ENCODE assay signal across 20 mouse cellular contexts in genomic region chr12:118337291-118337690, GRCm38 (mm10). TPM values are rescaled to one million over a fixed set of nuclear protein-coding genes. Genes with fewer than 3 reads are reported as not detected.
A peak's percentile ranks its signal among the peaks of the same experiment; 100 is the strongest.
DNase-seq lines count a peak whose midpoint lies in the region; ATAC-seq and TF ChIP-seq lines count a peak whose summit lies in the region.
"Had no signal": no experiment of that assay in that cellular context is flagged by ENCODE, and none has a peak within 500 bp of the region (broad histone marks: within the 10 kb centered on the region; RNA-seq: fewer than 3 reads in every experiment).

No protein-coding gene starts in this region.

- TF ChIP-seq POLR2A in MEL (IDR thresholded peaks at IDR 0.05; ENCODE audit: control insufficient read depth in 1 of 2, insufficient read depth in 1 of 2, low read depth in 1 of 2, low read length in 2 of 2, poor library complexity in 1 of 2): no peak

- no peak overlapping the region for H3K27ac ChIP-seq in forebrain, embryonic 14.5 days (ENCODE audit: low read depth, low read length)
- H3K27ac ChIP-seq in forebrain, embryonic 15.5 days (replicated peaks): no peak overlapping the region
- no peak overlapping the region for H3K27ac ChIP-seq in lung, embryonic 14.5 days (ENCODE audit: low read depth)
- no peak overlapping the region for H3K27ac ChIP-seq in lung, postnatal 0 days (ENCODE audit: low read length)
- H3K27ac ChIP-seq in MEL (ENCODE audit: control insufficient read depth, low read depth, low read length): no peak overlapping the region
- H3K27ac ChIP-seq: embryonic facial prominence, embryonic 12.5 days; forebrain, embryonic 12.5 days; gastrocnemius, adult 2 months; heart, embryonic 13.5 days; hindbrain, embryonic 15.5 days had no signal

- intact Hi-C loops in left cerebral cortex, postnatal 36 days (cut with DNase I): no loop called here

- no peak for ATAC-seq in forebrain, embryonic 14.5 days
- no peak for ATAC-seq in forebrain, embryonic 15.5 days (replicated peaks)
- no peak for ATAC-seq in lung, embryonic 14.5 days (ENCODE audit: insufficient read depth)
- ATAC-seq in lung, postnatal 0 days: no peak

- peak; percentile 0 for DNase-seq in forebrain, embryonic 14.5 days (ENCODE audit: low spot score)
- peak; percentile 54 for DNase-seq in lung, embryonic 14.5 days
- no peak for DNase-seq in lung, postnatal 0 days (ENCODE audit: low spot score)
- DNase-seq in MEL (ENCODE audit: low read depth, low spot score): peak; percentile 70
- DNase-seq in naive thymus-derived CD4-positive, alpha-beta T cell, adult 2 months (ENCODE audit: low read depth): peak; percentile 53
- DNase-seq in left cerebral cortex, postnatal 36 days (ENCODE audit: low spot score in 2 of 2): no peak
- DNase-seq: adrenal gland, adult 2 months; adrenal gland, postnatal 25 days; cerebellum, adult 2 months; cerebellum, postnatal 14 days; embryo, embryonic 11 days; gastrocnemius, adult 2 months; gastrocnemius, postnatal 36 days; heart, adult 11 months; heart, postnatal 36 days had no signal

- H3K4me3 ChIP-seq in forebrain, embryonic 14.5 days (ENCODE audit: low read depth, low read length): no peak overlapping the region
- no peak overlapping the region for H3K4me3 ChIP-seq in forebrain, embryonic 15.5 days
- no peak overlapping the region for H3K4me3 ChIP-seq in lung, embryonic 14.5 days (ENCODE audit: low read depth, low read length)
- H3K4me3 ChIP-seq in lung, postnatal 0 days (ENCODE audit: low read depth, low read length): no peak overlapping the region
- H3K4me3 ChIP-seq in MEL (ENCODE audit: control insufficient read depth in 1 of 2, insufficient read depth in 1 of 2, low read depth in 2 of 2, low read length in 2 of 2): no peak overlapping the region
- H3K4me3 ChIP-seq: embryonic facial prominence, embryonic 12.5 days; forebrain, embryonic 12.5 days; gastrocnemius, adult 2 months; heart, embryonic 13.5 days; hindbrain, embryonic 15.5 days had no signal

- no peak overlapping the region for H3K9ac ChIP-seq in forebrain, embryonic 14.5 days (ENCODE audit: low read length)
- H3K9ac ChIP-seq in forebrain, embryonic 15.5 days (replicated peaks): no peak overlapping the region
- H3K9ac ChIP-seq in lung, embryonic 14.5 days: no peak overlapping the region
- H3K9ac ChIP-seq in lung, postnatal 0 days (replicated peaks; ENCODE audit: low read depth): no peak overlapping the region
- H3K9ac ChIP-seq in MEL (ENCODE audit: control insufficient read depth, low read depth, low read length, poor library complexity, severe bottlenecking): no peak overlapping the region
- H3K9ac ChIP-seq: embryonic facial prominence, embryonic 12.5 days; forebrain, embryonic 12.5 days; heart, embryonic 13.5 days; hindbrain, embryonic 15.5 days had no signal

- no peak for TF ChIP-seq EP300 in lung, postnatal 0 days (IDR thresholded peaks at IDR 0.05)
- 0 out of 4 replicates have a peak, but pooled peaks of 1 of the 2 experiments have one; percentile 13 for TF ChIP-seq EP300 in MEL (IDR thresholded peaks at IDR 0.05; ENCODE audit: low read depth in 1 of 2, low read length in 2 of 2)

- no peaks in the 10 kb centered on the region for H3K9me3 ChIP-seq in forebrain, embryonic 14.5 days (replicated peaks; ENCODE audit: control insufficient read depth, low read length)
- H3K9me3 ChIP-seq in forebrain, embryonic 15.5 days: no peaks in the 10 kb centered on the region
- no peaks in the 10 kb centered on the region for H3K9me3 ChIP-seq in lung, embryonic 14.5 days (ENCODE audit: low read depth, low read length)
- H3K9me3 ChIP-seq in lung, postnatal 0 days (ENCODE audit: low read length): no peaks in the 10 kb centered on the region
- H3K9me3 ChIP-seq in MEL (replicated peaks; ENCODE audit: insufficient read depth, low read length): no peaks in the 10 kb centered on the region
- H3K9me3 ChIP-seq: embryonic facial prominence, embryonic 12.5 days; forebrain, embryonic 12.5 days; heart, embryonic 13.5 days; hindbrain, embryonic 15.5 days had no signal

- no peak overlapping the region for H3K4me2 ChIP-seq in forebrain, embryonic 14.5 days (ENCODE audit: low read length)
- no peak overlapping the region for H3K4me2 ChIP-seq in forebrain, embryonic 15.5 days (replicated peaks)
- no peak overlapping the region for H3K4me2 ChIP-seq in lung, embryonic 14.5 days
- no peak overlapping the region for H3K4me2 ChIP-seq in lung, postnatal 0 days (replicated peaks; ENCODE audit: low read depth, low read length)
- H3K4me2 ChIP-seq: embryonic facial prominence, embryonic 12.5 days; forebrain, embryonic 12.5 days; heart, embryonic 13.5 days; hindbrain, embryonic 15.5 days had no signal

- TF ChIP-seq CTCF in lung, embryonic 14.5 days (IDR thresholded peaks at IDR 0.05; ENCODE audit: low read depth): no peak
- no peak for TF ChIP-seq CTCF in lung, postnatal 0 days (IDR thresholded peaks at IDR 0.05)
- TF ChIP-seq CTCF in MEL (IDR thresholded peaks at IDR 0.05 in 2 of 3, conservative IDR thresholded peaks at IDR 0.05 in 1 of 3; ENCODE audit: control insufficient read depth in 1 of 3, insufficient read depth in 1 of 3, low read depth in 2 of 3, low read length in 3 of 3, poor library complexity in 1 of 3, severe bottlenecking in 1 of 3): no peak

- no peaks in the 10 kb centered on the region for H3K27me3 ChIP-seq in forebrain, embryonic 14.5 days (replicated peaks; ENCODE audit: control insufficient read depth, insufficient read depth, low read length)
- no peaks in the 10 kb centered on the region for H3K27me3 ChIP-seq in forebrain, embryonic 15.5 days
- no peaks in the 10 kb centered on the region for H3K27me3 ChIP-seq in lung, embryonic 14.5 days (ENCODE audit: insufficient read depth, low read length)
- no peaks in the 10 kb centered on the region for H3K27me3 ChIP-seq in lung, postnatal 0 days (replicated peaks; ENCODE audit: insufficient read depth, low read length)
- no peaks in the 10 kb centered on the region for H3K27me3 ChIP-seq in MEL (ENCODE audit: control insufficient read depth in 1 of 2, insufficient read depth in 2 of 2, low read length in 2 of 2)
- H3K27me3 ChIP-seq: embryonic facial prominence, embryonic 12.5 days; forebrain, embryonic 12.5 days; heart, embryonic 13.5 days; hindbrain, embryonic 15.5 days had no signal

- WGBS in forebrain, embryonic 14.5 days: 80% methylated on average over 3 of the region's 3 CpGs
- 85% methylated on average over 3 of the region's 3 CpGs for WGBS in forebrain, embryonic 15.5 days
- 54% methylated on average over 3 of the region's 3 CpGs for WGBS in lung, embryonic 14.5 days
- WGBS in lung, postnatal 0 days: 57% methylated on average over 3 of the region's 3 CpGs

- no peaks in the 10 kb centered on the region for H3K36me3 ChIP-seq in forebrain, embryonic 14.5 days (ENCODE audit: control insufficient read depth, insufficient read depth, low read length)
- no peaks in the 10 kb centered on the region for H3K36me3 ChIP-seq in forebrain, embryonic 15.5 days
- no peaks in the 10 kb centered on the region for H3K36me3 ChIP-seq in lung, embryonic 14.5 days (ENCODE audit: insufficient read depth)
- no peaks in the 10 kb centered on the region for H3K36me3 ChIP-seq in lung, postnatal 0 days (ENCODE audit: insufficient read depth, low read length)
- peaks cover 0 to 20% of the 10 kb centered on the region in 2 experiments; a peak in 2 of 4 replicates for H3K36me3 ChIP-seq in MEL (ENCODE audit: control insufficient read depth in 1 of 2, insufficient read depth in 2 of 2, low read length in 2 of 2)
- H3K36me3 ChIP-seq: embryonic facial prominence, embryonic 12.5 days; forebrain, embryonic 12.5 days; heart, embryonic 13.5 days; hindbrain, embryonic 15.5 days had no signal

- H3K4me1 ChIP-seq in forebrain, embryonic 14.5 days (ENCODE audit: control insufficient read depth, insufficient read depth, low read length): no peaks in the 10 kb centered on the region
- H3K4me1 ChIP-seq in forebrain, embryonic 15.5 days: no peaks in the 10 kb centered on the region
- H3K4me1 ChIP-seq in lung, embryonic 14.5 days (ENCODE audit: insufficient read depth): no peaks in the 10 kb centered on the region
- H3K4me1 ChIP-seq in lung, postnatal 0 days (ENCODE audit: insufficient read depth, low read depth, low read length): no peaks in the 10 kb centered on the region
- peaks cover 14% of the 10 kb centered on the region in 2 experiments for H3K4me1 ChIP-seq in MEL (ENCODE audit: control insufficient read depth in 1 of 2, insufficient read depth in 2 of 2, low read length in 2 of 2)
- H3K4me1 ChIP-seq: embryonic facial prominence, embryonic 12.5 days; forebrain, embryonic 12.5 days; heart, embryonic 13.5 days; hindbrain, embryonic 15.5 days had no signal

- no peak for TF ChIP-seq RAD21 in MEL (IDR thresholded peaks at IDR 0.05; ENCODE audit: low read depth, low read length)

- H3K79me2 ChIP-seq in MEL (ENCODE audit: control insufficient read depth, insufficient read depth, low read length, poor library complexity): no peaks in the 10 kb centered on the region

TF ChIP-seq in MEL, 35 proteins besides CTCF, POLR2A, EP300 and RAD21:
- TF ChIP-seq ELF1 (IDR thresholded peaks at IDR 0.05; ENCODE audit: low read depth, low read length) (no peak), NRF1 (IDR thresholded peaks at IDR 0.05; ENCODE audit: insufficient read depth, low read depth, low read length, poor library complexity, severe bottlenecking) (no peak), GABPA (IDR thresholded peaks at IDR 0.05; ENCODE audit: low read depth, low read length) (no peak), RCOR1 (IDR thresholded peaks at IDR 0.05; ENCODE audit: low read depth, low read length) (no peak), MEF2A (IDR thresholded peaks at IDR 0.05; ENCODE audit: extremely low read depth, insufficient replicate concordance, low read depth, low read length, poor library complexity, severe bottlenecking) (no peak), CHD2 (IDR thresholded peaks at IDR 0.05; ENCODE audit: low read length) (no peak), POLR2AphosphoS2 (IDR thresholded peaks at IDR 0.05; ENCODE audit: low read length) (no peak), TCF12 (IDR thresholded peaks at IDR 0.05; ENCODE audit: low read depth, low read length) (no peak), UBTF (IDR thresholded peaks at IDR 0.05; ENCODE audit: borderline replicate concordance, insufficient read depth, low read depth, low read length) (no peak)
TF ChIP-seq in MEL: peak in this region for 0.

RNA-seq across cellular contexts. Expression of gene Sp4, which starts 36.1 kb away (rescaled TPM):
- 27.6 and 28.9 TPM in 2 replicates for polyA plus RNA-seq in forebrain, embryonic 14.5 days (2014; fragmentation: Nextera tagmentation; extraction: Ambion mirVana)
- polyA plus RNA-seq in forebrain, embryonic 15.5 days (2015; fragmentation: Nextera tagmentation; extraction: Ambion mirVana): 24.6 and 24.9 TPM in 2 replicates
- 11.4 and 12.0 TPM in 2 replicates for polyA plus RNA-seq in lung, embryonic 14.5 days (2014; fragmentation: Nextera tagmentation; extraction: Ambion mirVana)
- polyA plus RNA-seq in lung, postnatal 0 days (2015; fragmentation: Nextera tagmentation; extraction: Ambion mirVana): 5.6 and 6.5 TPM in 2 replicates
- 35.3 and 35.4 TPM in 2 replicates for total RNA-seq in MEL (2012; rRNA removed)
- polyA plus RNA-seq in MEL (2012; ENCODE audit: insufficient read depth in 1 of 2, insufficient read length in 2 of 2, low read depth in 1 of 2, low replicate concordance in 2 of 2, missing spikeins in 1 of 2): 10 to 100 TPM; 21.4 to 33.9 TPM
- 10 to 100 TPM; 27.3 to 28.4 TPM for total RNA-seq in left cerebral cortex, postnatal 36 days (2021)

Comparison
In these comparisons a context has a peak if more than half of its experiments do, and no peak if none do; other contexts are left out.
1. DNase-seq: peak in forebrain, embryonic 14.5 days (single experiment), lung, embryonic 14.5 days (single experiment), MEL (single experiment) and naive thymus-derived CD4-positive, alpha-beta T cell, adult 2 months (single experiment); none in lung, postnatal 0 days (single experiment) and left cerebral cortex, postnatal 36 days (0 of 2).